Mouse (Mus musculus) induced T-regulatory cell, adult 2 months (primary cell): ENCODE measurements at regions not wholly inside any gene's neighbourhood (a gene's known extent, or its start where the extent isn't known, plus 50 kb on each side); places are given as distances from the start of the nearest gene placed in this dataset.

Source experiments
- DNase-seq: peaks from one replicate; pipeline ENCODE4 v3.0.0-alpha.2; 2012; ENCODE audit warnings: low read depth

GRCm38 (mm10) chr3:82781464-82781863 is 94.8 kb downstream of the Rbm46 start:
- DNase-seq: no peak

GRCm38 (mm10) chr3:82770512-82771270 is 105.6 kb downstream of the Rbm46 start:
- no peak for DNase-seq

GRCm38 (mm10) chr3:82767484-82767883 is 108.8 kb downstream of the Rbm46 start:
- no peak for DNase-seq

- no peak for DNase-seq
Measured at GRCm38 (mm10) chr3:82759946-82760345, 116.3 kb downstream of the Rbm46 start.

- no peak for DNase-seq
Measured at GRCm38 (mm10) chr3:82758967-82759366, 117.3 kb downstream of the Rbm46 start.

- DNase-seq: peak; percentile 29
Measured at GRCm38 (mm10) chr3:82725546-82725945, 150.7 kb downstream of the Rbm46 start.

GRCm38 (mm10) chr3:82707628-82708027 is 159.7 kb upstream of the Npy2r start:
- no peak for DNase-seq

- no peak for DNase-seq
Measured at GRCm38 (mm10) chr3:82692131-82692530, 144.2 kb upstream of the Npy2r start.

GRCm38 (mm10) chr3:82656159-82656874 is 108.4 kb upstream of the Npy2r start:
- DNase-seq: no peak

GRCm38 (mm10) chr3:82652346-82652745 is 104.5 kb upstream of the Npy2r start:
- no peak for DNase-seq

- DNase-seq: no peak
Measured at GRCm38 (mm10) chr3:82640052-82640451, 92.2 kb upstream of the Npy2r start.

GRCm38 (mm10) chr3:82636666-82637065 is 88.8 kb upstream of the Npy2r start:
- no peak for DNase-seq

- no peak for DNase-seq
Measured at GRCm38 (mm10) chr3:82620418-82621003, 72.6 kb upstream of the Npy2r start.

GRCm38 (mm10) chr3:82619371-82619770 is 71.5 kb upstream of the Npy2r start:
- no peak for DNase-seq

- no peak for DNase-seq
Measured at GRCm38 (mm10) chr3:82601880-82602279, 54.0 kb upstream of the Npy2r start.

GRCm38 (mm10) chr3:82598656-82599055 is 50.8 kb upstream of the Npy2r start:
- DNase-seq: no peak
